Mouse (Mus musculus): Measurements from ENCODE around the gene Rps27. TPM values are rescaled to one million over a fixed set of nuclear protein-coding genes. Genes with fewer than 3 reads are reported as not detected.

Gene Rps27
- polyA plus RNA-seq, 1 experiment from 2014 or later, result 1,026 TPM

DNA sequence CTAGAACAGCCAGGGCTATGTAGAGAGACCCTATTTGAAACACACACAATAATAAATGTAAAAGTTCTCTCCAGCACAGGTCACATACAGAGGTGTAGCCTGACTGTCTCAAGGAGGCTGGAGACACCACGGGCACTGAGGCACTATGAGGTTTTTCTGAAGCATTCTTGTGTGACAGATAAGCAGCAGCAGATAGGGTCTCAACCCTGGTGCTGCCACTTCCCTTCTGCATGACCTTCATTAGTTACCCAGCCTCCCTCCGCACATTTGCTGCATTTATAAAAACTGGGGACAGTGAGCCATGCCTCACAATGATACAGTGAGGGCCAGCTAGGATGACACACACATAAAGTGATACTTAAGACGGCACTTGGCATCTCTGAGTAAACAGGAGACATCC, 9.5 kb upstream of the Rps27 start:
- H3K4me3 ChIP-seq (replicated peaks), result no peak overlapping the region
- H3K27me3 ChIP-seq (replicated peaks), result no peaks in the 10 kb centered on the region
- no peaks in the 10 kb centered on the region for H3K9me3 ChIP-seq
- ATAC-seq (ENCODE audit: insufficient read depth, low FRiP score, low read depth), result no peak
- peaks cover 12% of the 10 kb centered on the region; the same call in 1 of the 2 replicates for H3K4me1 ChIP-seq
- 76% methylated on average over 3 of the region's 3 CpGs for WGBS
- no peak overlapping the region for H3K9ac ChIP-seq
- peaks cover 10% of the 10 kb centered on the region; the same call in 1 of the 2 replicates for H3K36me3 ChIP-seq
- no peak overlapping the region for H3K27ac ChIP-seq
- H3K4me2 ChIP-seq, result no peak overlapping the region

DNA sequence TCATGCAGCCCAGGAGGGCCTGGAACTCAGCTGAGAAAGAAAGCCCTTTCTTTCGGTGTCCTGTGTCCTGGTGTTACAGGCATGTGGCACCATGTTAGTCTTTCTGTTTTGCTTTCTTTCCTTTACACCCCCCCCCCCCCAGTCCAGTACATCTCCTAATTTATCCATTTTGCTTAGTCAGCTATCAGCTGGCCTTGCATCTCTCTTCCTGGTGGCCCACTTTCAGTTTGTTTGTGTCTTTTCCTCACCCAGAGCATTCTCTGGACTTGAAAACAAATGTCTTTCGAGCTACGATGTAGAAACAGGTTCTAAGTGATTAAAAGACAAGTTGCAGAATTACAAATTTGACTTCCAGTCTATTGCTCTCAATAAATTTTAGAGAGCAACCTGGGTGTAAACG, 9.0 kb upstream of the Rps27 start:
- H3K4me3 ChIP-seq (replicated peaks), result no peak overlapping the region
- peaks cover 10% of the 10 kb centered on the region; the same call in 1 of the 2 replicates for H3K36me3 ChIP-seq
- peaks cover 12% of the 10 kb centered on the region; the same call in 1 of the 2 replicates for H3K4me1 ChIP-seq
- no peak for ATAC-seq (ENCODE audit: insufficient read depth, low FRiP score, low read depth)
- WGBS, result 79% methylated on average over 4 of the region's 4 CpGs
- H3K9me3 ChIP-seq, result no peaks in the 10 kb centered on the region
- no peaks in the 10 kb centered on the region for H3K27me3 ChIP-seq (replicated peaks)
- no peak overlapping the region for H3K27ac ChIP-seq
- no peak overlapping the region for H3K4me2 ChIP-seq
- H3K9ac ChIP-seq, result no peak overlapping the region

DNA sequence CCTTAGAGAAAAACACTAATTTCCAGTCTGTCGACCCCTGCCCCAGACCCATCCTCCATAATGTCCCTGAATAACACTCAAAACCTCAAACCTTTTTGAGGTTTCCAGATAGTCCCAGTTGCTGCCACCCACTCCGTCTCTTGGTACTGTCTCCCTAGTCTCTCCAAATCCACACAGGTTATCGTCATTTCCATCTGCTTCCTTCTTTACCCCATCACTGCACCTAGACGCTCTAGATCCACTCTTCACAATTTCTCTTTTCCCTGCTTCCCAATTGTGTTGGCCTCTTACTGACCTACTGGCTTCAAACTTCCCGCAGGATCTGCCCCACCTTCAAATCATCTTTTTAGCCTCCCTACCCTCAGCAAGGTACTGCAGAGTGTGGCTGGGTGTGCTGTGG, 7.7 kb upstream of the Rps27 start:
- Histone ChIP-seq H3K9ac (no peak overlapping the region), H3K4me1 (peaks cover 12% of the 10 kb centered on the region; the same call in 1 of the 2 replicates), H3K9me3 (no peaks in the 10 kb centered on the region), H3K27me3 (replicated peaks) (no peaks in the 10 kb centered on the region), H3K36me3 (peaks cover 10% of the 10 kb centered on the region; the same call in 1 of the 2 replicates), H3K27ac (peak overlapping the region; percentile 91), H3K4me2 (peak overlapping the region; percentile 69), H3K4me3 (replicated peaks) (peak overlapping the region; percentile 52)
- no peak for ATAC-seq (ENCODE audit: insufficient read depth, low FRiP score, low read depth)
- 9% methylated on average over 5 of the region's 5 CpGs for WGBS

DNA sequence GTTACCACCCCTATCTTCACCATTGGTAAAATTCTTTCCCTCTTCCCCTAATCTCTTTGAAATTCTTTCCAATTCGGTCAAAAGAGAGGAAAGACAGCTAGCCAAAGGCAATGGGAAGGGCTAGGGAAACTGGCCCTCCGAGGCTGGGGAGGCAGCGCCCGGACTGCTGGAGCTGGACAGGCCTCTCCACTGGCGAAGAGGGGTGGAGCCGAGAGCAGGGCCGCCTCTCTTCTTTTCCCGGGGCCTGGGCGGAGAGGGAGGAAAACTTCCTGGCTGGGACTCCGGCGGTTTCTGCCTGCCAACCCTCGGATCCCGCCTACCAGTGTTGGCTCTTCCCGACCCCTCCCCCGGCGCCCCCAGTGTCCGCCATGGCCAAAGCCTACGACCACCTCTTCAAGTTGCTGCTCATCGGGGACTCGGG, 7.1 kb upstream of the Rps27 start:
- Histone ChIP-seq H3K4me3 (replicated peaks) (peak overlapping the region; percentile 52), H3K4me2 (peak overlapping the region; percentile 69), H3K9me3 (no peaks in the 10 kb centered on the region), H3K9ac (peak overlapping the region; percentile 23; the same call in 1 of the 2 replicates), H3K4me1 (peaks cover 12% of the 10 kb centered on the region; the same call in 1 of the 2 replicates), H3K27ac (peak overlapping the region; percentile 91), H3K27me3 (replicated peaks) (no peaks in the 10 kb centered on the region), H3K36me3 (peaks cover 9% of the 10 kb centered on the region; the same call in 1 of the 2 replicates)
- under 1% methylated on average over 19 of the region's 20 CpGs for WGBS
- ATAC-seq (ENCODE audit: insufficient read depth, low FRiP score, low read depth), result peak; percentile 87

DNA sequence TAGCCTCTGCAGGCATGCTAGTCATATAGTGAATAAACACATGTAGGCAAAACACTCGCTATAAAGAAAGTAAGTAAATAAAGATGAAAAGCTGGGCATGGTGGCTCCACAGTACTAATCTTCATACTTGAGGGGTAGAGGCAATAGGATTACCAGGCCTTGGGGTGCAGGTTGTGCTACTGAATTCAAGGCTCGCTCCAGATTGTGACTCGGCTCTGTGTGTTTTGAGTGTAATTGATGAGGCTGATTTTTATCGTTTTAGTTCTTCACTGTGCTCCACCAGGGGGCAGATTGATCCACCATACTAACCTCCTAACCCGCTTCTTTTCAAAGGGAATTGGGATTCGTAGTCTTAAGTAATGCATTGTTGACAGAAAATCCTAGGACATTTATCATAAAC, 6.6 kb upstream of the Rps27 start:
- peaks cover 12% of the 10 kb centered on the region; the same call in 1 of the 2 replicates for H3K4me1 ChIP-seq
- H3K4me3 ChIP-seq (replicated peaks), result peak overlapping the region; percentile 52
- no peaks in the 10 kb centered on the region for H3K9me3 ChIP-seq
- ATAC-seq (ENCODE audit: insufficient read depth, low FRiP score, low read depth), result no peak
- 8% methylated on average over 6 of the region's 6 CpGs for WGBS
- H3K27me3 ChIP-seq (replicated peaks), result no peaks in the 10 kb centered on the region
- peak overlapping the region; percentile 91 for H3K27ac ChIP-seq
- peak overlapping the region; percentile 69 for H3K4me2 ChIP-seq
- 0 out of 2 replicates have a peak, but pooled peaks cover 5% of the 10 kb centered on the region for H3K36me3 ChIP-seq
- no peak overlapping the region for H3K9ac ChIP-seq

DNA sequence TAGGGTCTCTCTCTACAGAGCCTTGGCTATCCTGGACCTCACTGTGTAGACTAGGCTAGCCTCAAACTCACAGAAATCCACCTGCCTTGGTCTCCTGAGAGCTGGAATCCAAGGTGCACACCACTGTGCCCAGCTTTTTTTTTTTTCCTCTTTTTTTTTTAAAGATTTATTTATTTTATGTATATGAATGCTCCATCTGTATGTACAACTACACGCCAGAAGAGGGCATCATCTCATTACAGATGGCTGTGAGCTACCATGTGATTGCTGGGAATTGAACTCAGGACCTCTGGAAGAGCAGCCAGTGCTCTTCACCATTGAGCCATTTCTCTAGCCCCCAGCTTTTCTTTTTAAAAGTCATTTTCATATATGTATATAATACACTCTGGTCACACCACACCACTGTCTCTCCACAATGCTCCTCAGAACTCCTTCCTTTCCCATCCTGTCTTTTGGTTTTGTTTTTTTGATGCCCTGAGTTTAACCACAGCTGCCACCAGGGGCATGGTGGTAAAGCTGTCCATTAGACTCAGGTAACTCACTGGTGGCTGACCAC, 2.5 kb upstream of the Rps27 start:
- Histone ChIP-seq H3K9ac (no peak overlapping the region), H3K4me2 (no peak overlapping the region), H3K4me3 (replicated peaks) (no peak overlapping the region), H3K27ac (no peak overlapping the region), H3K4me1 (peaks cover 14% of the 10 kb centered on the region; the same call in 1 of the 2 replicates), H3K36me3 (peaks cover 12% of the 10 kb centered on the region; the same call in 1 of the 2 replicates), H3K9me3 (no peaks in the 10 kb centered on the region), H3K27me3 (replicated peaks) (no peaks in the 10 kb centered on the region)
- ATAC-seq (ENCODE audit: insufficient read depth, low FRiP score, low read depth), result no peak
- 52% methylated on average over 1 of the region's 1 CpGs for WGBS

DNA sequence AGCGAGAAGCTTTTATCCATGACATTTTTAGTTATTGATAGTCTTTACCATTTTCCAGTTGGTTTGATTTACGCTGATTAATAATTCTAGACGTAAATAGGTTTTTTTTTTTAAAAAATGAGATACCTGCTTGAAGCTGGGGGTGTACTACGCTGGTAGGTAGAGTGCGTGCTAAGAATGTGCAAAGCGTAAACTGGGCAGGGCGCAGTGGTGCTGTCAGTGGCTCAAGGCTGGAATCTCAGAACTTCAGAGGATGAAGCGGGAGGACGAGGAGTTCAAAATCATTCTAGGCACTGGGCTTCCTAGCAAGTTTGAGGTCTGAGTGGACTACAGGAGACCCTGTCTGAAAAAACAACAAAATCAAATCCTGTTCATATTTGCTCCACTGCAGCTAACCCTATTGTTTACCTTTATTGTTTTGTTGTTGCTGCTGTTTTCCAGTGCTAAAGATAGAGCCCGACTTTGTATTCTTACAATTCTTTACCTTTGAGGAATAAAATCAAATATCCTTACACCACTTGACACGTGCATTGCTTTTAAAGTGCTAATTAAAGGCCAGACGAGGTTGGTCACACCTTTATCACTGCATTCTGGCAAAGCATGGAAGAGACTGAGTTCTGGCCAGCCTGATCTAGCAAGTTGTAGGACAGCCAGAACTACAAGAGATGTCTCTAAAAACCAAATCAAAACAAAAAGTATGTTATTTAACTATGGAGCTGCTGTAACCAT, 669 bp upstream of the Rps27 start:
- Histone ChIP-seq H3K27me3 (replicated peaks) (no peaks in the 10 kb centered on the region), H3K36me3 (peaks cover 23% of the 10 kb centered on the region; the same call in 1 of the 2 replicates), H3K4me3 (replicated peaks) (peak overlapping the region; percentile 73), H3K9me3 (no peaks in the 10 kb centered on the region), H3K4me1 (peaks cover 10% of the 10 kb centered on the region; the same call in 1 of the 2 replicates), H3K9ac (no peak overlapping the region), H3K4me2 (peak overlapping the region; percentile 67), H3K27ac (peak overlapping the region; percentile 85; the same call in 1 of the 2 replicates)
- 14% methylated on average over 12 of the region's 12 CpGs for WGBS
- ATAC-seq (ENCODE audit: insufficient read depth, low FRiP score, low read depth), result no peak

DNA sequence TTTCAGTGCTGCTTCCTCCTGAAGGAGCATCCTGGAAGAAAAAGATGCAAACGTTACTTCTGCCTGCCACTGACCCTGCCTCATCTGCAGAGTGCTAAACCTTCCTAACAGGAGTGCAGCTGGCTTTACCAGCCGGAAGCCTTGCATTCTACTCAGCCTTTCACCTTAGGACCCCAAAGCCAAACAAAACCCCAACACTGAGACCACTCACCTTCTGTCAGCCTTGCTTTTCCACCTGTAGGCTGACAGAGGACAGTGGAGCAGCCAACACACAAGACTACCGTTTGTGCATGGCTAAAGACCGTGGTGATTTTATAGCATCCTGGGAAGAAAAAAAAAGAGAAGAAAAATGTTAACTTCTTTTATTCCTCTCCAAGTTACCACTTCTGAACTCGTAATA, 728 bp downstream of the Rps27 start:
- ATAC-seq (ENCODE audit: insufficient read depth, low FRiP score, low read depth), result no peak
- H3K27ac ChIP-seq, result no peak overlapping the region; the same call in 1 of the 2 replicates
- no peaks in the 10 kb centered on the region for H3K9me3 ChIP-seq
- 11% methylated on average over 5 of the region's 5 CpGs for WGBS
- peaks cover 10% of the 10 kb centered on the region; the same call in 1 of the 2 replicates for H3K4me1 ChIP-seq
- no peaks in the 10 kb centered on the region for H3K27me3 ChIP-seq (replicated peaks)
- peak overlapping the region; percentile 87 for H3K4me2 ChIP-seq
- H3K36me3 ChIP-seq, result peaks cover 30% of the 10 kb centered on the region; the same call in 1 of the 2 replicates
- H3K4me3 ChIP-seq (replicated peaks), result peak overlapping the region; percentile 73
- H3K9ac ChIP-seq, result peak overlapping the region; percentile 82; the same call in 1 of the 2 replicates

DNA sequence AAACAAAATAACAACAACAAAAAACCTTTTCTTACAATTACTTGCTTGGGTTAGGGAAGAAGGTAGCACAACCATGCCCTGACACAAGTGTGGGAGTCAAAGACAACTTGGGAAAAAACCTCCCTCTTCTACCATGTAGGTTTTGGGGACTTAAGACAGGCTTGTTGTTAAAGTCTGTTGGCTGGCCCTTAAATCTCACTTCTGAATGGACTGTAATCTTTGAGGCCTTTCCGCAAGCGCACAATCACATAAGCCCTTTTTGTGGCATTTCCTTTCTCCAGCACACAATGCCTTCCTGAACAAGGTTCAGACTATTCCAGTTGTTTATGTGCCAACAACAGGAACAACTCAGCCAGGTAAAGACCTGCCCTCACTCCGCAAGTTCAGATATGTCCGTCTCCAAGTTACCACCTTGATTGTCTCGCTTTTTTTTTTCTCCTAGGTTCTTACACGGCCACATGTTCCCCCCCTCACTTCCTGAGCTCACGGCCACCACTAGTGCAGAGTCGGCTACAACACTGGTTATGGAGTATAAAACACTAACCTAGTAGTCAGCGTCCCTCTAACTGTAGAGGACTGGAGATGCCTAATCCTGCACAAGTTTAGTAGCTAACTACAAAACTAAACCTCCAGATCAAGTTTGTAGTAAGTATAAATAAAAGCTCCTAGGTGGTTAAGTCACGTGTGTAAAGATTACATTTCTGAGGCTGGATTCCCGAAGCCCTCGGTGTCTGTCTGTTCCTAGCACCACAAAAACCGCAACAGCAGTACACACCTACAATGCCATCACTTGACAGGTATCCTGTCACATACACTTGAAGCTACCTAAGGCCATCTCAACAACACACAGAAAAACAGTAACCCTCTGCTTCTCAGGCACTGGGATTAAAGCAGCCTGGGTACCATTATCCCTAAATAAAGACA, 1.7 kb downstream of the Rps27 start:
- peak overlapping the region; percentile 87 for H3K4me2 ChIP-seq
- no peak for ATAC-seq (ENCODE audit: insufficient read depth, low FRiP score, low read depth)
- H3K9me3 ChIP-seq, result no peaks in the 10 kb centered on the region
- no peaks in the 10 kb centered on the region for H3K27me3 ChIP-seq (replicated peaks)
- peak overlapping the region; percentile 73 for H3K4me3 ChIP-seq (replicated peaks)
- no peak overlapping the region for H3K9ac ChIP-seq
- H3K4me1 ChIP-seq, result peaks cover 10% of the 10 kb centered on the region; the same call in 1 of the 2 replicates
- WGBS, result 70% methylated on average over 13 of the region's 13 CpGs
- no peak overlapping the region for H3K27ac ChIP-seq
- H3K36me3 ChIP-seq, result peaks cover 30% of the 10 kb centered on the region; the same call in 1 of the 2 replicates

DNA sequence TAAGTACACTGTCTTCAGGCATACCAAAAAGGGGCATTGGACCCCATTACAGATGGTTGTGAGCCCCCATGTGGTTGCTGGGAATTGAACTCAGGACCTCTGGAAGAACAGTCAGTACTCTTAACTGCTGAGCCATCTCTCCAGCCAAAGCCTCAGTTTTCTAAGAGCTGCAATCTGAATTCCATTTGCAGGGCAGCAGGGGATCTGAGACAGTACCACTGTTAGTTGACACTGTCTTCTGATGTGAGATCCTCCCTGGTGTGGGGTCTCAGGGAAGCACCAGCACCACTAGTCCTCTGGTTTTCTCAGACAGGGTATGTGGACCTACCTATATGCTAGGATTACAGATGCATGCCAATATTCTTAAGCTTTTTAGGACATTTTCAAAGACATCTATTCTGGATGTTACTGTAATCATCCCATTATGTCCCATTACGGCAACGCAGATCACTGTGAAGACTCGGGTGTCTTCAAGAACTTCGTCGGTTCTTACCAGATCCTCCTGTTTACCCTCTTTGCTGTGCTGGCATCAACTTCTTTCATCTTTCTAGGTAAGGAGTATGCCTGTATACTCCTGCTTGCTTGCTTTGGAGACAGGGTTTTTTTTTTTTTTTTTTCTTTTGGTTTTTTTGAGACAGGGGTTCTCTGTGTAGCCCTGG, 3.4 kb downstream of the Rps27 start:
- WGBS, result 89% methylated on average over 5 of the region's 5 CpGs
- peaks cover 30% of the 10 kb centered on the region; the same call in 1 of the 2 replicates for H3K36me3 ChIP-seq
- no peak overlapping the region for H3K27ac ChIP-seq
- H3K4me2 ChIP-seq, result no peak overlapping the region
- no peak for ATAC-seq (ENCODE audit: insufficient read depth, low FRiP score, low read depth)
- no peak overlapping the region for H3K9ac ChIP-seq
- H3K27me3 ChIP-seq (replicated peaks), result no peaks in the 10 kb centered on the region
- no peak overlapping the region for H3K4me3 ChIP-seq (replicated peaks)
- H3K4me1 ChIP-seq, result peaks cover 10% of the 10 kb centered on the region; the same call in 1 of the 2 replicates
- no peaks in the 10 kb centered on the region for H3K9me3 ChIP-seq

DNA sequence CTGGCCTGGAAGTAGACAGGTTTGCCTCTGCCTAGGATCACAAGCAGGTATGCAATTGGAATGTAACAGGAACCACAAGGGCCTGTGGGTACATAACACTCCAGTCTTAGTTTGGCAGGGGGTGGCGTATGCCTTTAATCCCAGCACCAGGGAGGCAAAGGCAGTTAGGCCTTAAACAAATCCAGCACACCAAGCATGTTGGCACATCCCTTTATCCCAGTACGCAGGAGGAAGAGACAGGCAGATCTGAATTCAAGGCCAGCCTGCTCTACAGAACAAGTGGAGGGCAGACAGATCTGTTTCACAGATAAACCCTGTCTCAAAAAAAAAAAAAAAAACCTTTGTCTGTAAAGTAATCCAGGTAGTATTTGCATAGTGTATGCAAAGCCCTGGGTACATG, 4.8 kb downstream of the Rps27 start:
- Histone ChIP-seq H3K4me3 (replicated peaks) (no peak overlapping the region), H3K27me3 (replicated peaks) (no peaks in the 10 kb centered on the region), H3K9ac (no peak overlapping the region), H3K36me3 (peaks cover 30% of the 10 kb centered on the region; the same call in 1 of the 2 replicates), H3K4me2 (no peak overlapping the region), H3K9me3 (no peaks in the 10 kb centered on the region), H3K4me1 (peaks cover 10% of the 10 kb centered on the region; the same call in 1 of the 2 replicates), H3K27ac (no peak overlapping the region)
- 82% methylated on average over 2 of the region's 2 CpGs for WGBS
- ATAC-seq (ENCODE audit: insufficient read depth, low FRiP score, low read depth), result no peak

Measured in stomach, embryonic 15.5 days (tissue).